Mouse (Mus musculus) CH12.LX (cell line): ENCODE measurements around the gene Pfkl. TPM values are rescaled to one million over a fixed set of nuclear protein-coding genes. Genes with fewer than 3 reads are reported as not detected.

Experiments
- DNase-seq: peaks from one replicate; pipeline ENCODE4 v3.0.0-alpha.2; 2013; ENCODE audit errors: extremely low read depth
- H3K27ac ChIP-seq: 2 replicates; pipeline ENCODE4 v1.5.1; 2012; ENCODE audit warnings: low read depth, mild to moderate bottlenecking, control low read depth, moderate library complexity; ENCODE audit not compliant: insufficient read depth
- H3K27me3 ChIP-seq: replicated peaks from 2 replicates; pipeline ENCODE3; 2012; ENCODE audit warnings: inconsistent platforms
- H3K36me3 ChIP-seq, 2 experiments: replicated peaks in 1 of 2; 2 replicates each; pipeline versions ENCODE3 to v1.6.1; 2012; ENCODE audit warnings: inconsistent platforms in 1 of 2, low read length in 1 of 2, mild to moderate bottlenecking in 1 of 2, mixed read lengths in 1 of 2, moderate library complexity in 1 of 2; ENCODE audit not compliant: control insufficient read depth in 1 of 2, insufficient read depth in 1 of 2
- H3K4me1 ChIP-seq, 2 experiments: 2 replicates each; pipeline ENCODE4 v1.6.1; 2012; ENCODE audit warnings: inconsistent platforms in 1 of 2, moderate library complexity in 1 of 2; ENCODE audit not compliant: insufficient read depth in 2 of 2, control insufficient read depth in 1 of 2
- H3K4me2 ChIP-seq: 2 replicates; pipeline ENCODE4 v1.6.1; 2012; ENCODE audit warnings: low read depth, mild to moderate bottlenecking, control low read depth; ENCODE audit not compliant: poor library complexity, insufficient read depth, severe bottlenecking
- H3K4me3 ChIP-seq, 3 experiments: fragments of 150-350 bp in 1 of 3; sonication (generic) in 1 of 3; replicated peaks in 1 of 3; 2 replicates each; pipeline versions ENCODE3 to v1.5.1; 2011 to 2012; ENCODE audit warnings: low read depth in 2 of 3, low read length in 2 of 3, mild to moderate bottlenecking in 2 of 3, moderate library complexity in 2 of 3, control low read depth in 1 of 3, improper control_type of control experiment in 1 of 3, inconsistent platforms in 1 of 3, mixed read lengths in 1 of 3; ENCODE audit not compliant: poor library complexity in 1 of 3
- H3K79me2 ChIP-seq: replicated peaks from 2 replicates; pipeline ENCODE4 v1.6.1; 2012; ENCODE audit warnings: mild to moderate bottlenecking, moderate library complexity; ENCODE audit not compliant: control insufficient read depth, poor library complexity, insufficient read depth, severe bottlenecking; ENCODE audit errors: extremely low read depth
- H3K9ac ChIP-seq: 2 replicates; pipeline ENCODE4 v1.6.1; 2012; ENCODE audit warnings: low read depth, mild to moderate bottlenecking, control low read depth, moderate library complexity; ENCODE audit not compliant: insufficient read depth
- H3K9me3 ChIP-seq: replicated peaks from 2 replicates; pipeline ENCODE3; 2012; ENCODE audit warnings: low read length, inconsistent platforms, mixed read lengths
- CHD1 ChIP-seq: IDR thresholded peaks from 2 replicates; pipeline ENCODE4 v1.6.1; 2012; ENCODE audit warnings: low read depth, low read length, improper control_type of control experiment, inconsistent platforms
- CHD2 ChIP-seq: IDR thresholded peaks from 2 replicates; pipeline ENCODE4 v1.6.1; 2011; ENCODE audit warnings: low read length, improper control_type of control experiment
- CTCF ChIP-seq, 2 experiments: IDR thresholded peaks in 1 of 2; conservative IDR thresholded peaks in 1 of 2; 2 replicates each; pipeline ENCODE4 v1.5.1; 2011 to 2012; ENCODE audit warnings: low read depth in 2 of 2, low read length in 2 of 2, improper control_type of control experiment in 1 of 2, inconsistent platforms in 1 of 2, mild to moderate bottlenecking in 1 of 2, moderate library complexity in 1 of 2
- E2F4 ChIP-seq: IDR thresholded peaks from 2 replicates; pipeline ENCODE4 v1.6.1; 2011; ENCODE audit warnings: low read depth, low read length, improper control_type of control experiment; ENCODE audit not compliant: insufficient replicate concordance
- ELF1 ChIP-seq: IDR thresholded peaks from 2 replicates; pipeline ENCODE4 v1.6.1; 2014; ENCODE audit warnings: low read depth, mild to moderate bottlenecking, inconsistent platforms, low read length, improper control_type of control experiment
- EP300 ChIP-seq: IDR thresholded peaks from 2 replicates; pipeline ENCODE4 v1.6.1; 2011; ENCODE audit warnings: low read length, improper control_type of control experiment
- ETS1 ChIP-seq: conservative IDR thresholded peaks from 2 replicates; pipeline ENCODE4 v1.6.1; 2012; ENCODE audit warnings: low read depth, mild to moderate bottlenecking, inconsistent platforms, low read length, improper control_type of control experiment, moderate library complexity
- GABPA ChIP-seq: IDR thresholded peaks from 2 replicates; pipeline ENCODE4 v1.6.1; 2012; ENCODE audit warnings: low read depth, low read length, improper control_type of control experiment, inconsistent platforms; ENCODE audit not compliant: insufficient replicate concordance
- IRF4 ChIP-seq: IDR thresholded peaks from 2 replicates; pipeline ENCODE4 v1.6.1; 2014; ENCODE audit warnings: low read depth, mild to moderate bottlenecking, inconsistent platforms, low read length, improper control_type of control experiment
- KAT2A ChIP-seq: IDR thresholded peaks from 2 replicates; pipeline ENCODE4 v1.6.1; 2012; ENCODE audit warnings: low read length, improper control_type of control experiment, inconsistent platforms; ENCODE audit not compliant: insufficient replicate concordance
- MAFK ChIP-seq: IDR thresholded peaks from 2 replicates; pipeline ENCODE4 v1.6.1; 2011; ENCODE audit warnings: low read length, improper control_type of control experiment; ENCODE audit not compliant: insufficient replicate concordance
- MAX ChIP-seq: IDR thresholded peaks from 2 replicates; pipeline ENCODE4 v1.6.1; 2011; ENCODE audit warnings: low read length, improper control_type of control experiment
- MEF2A ChIP-seq: IDR thresholded peaks from 2 replicates; pipeline ENCODE4 v1.6.1; 2014; ENCODE audit warnings: low read depth, mild to moderate bottlenecking, inconsistent platforms, low read length, improper control_type of control experiment, borderline replicate concordance
- MXI1 ChIP-seq: IDR thresholded peaks from 2 replicates; pipeline ENCODE4 v1.6.1; 2011; ENCODE audit warnings: mild to moderate bottlenecking, low read depth, low read length, improper control_type of control experiment
- NELFE ChIP-seq: IDR thresholded peaks from 2 replicates; pipeline ENCODE4 v1.6.1; 2011; ENCODE audit warnings: low read depth, low read length, improper control_type of control experiment
- PAX5 ChIP-seq: IDR thresholded peaks from 2 replicates; pipeline ENCODE4 v1.6.1; 2012; ENCODE audit warnings: low read length, inconsistent platforms, mixed read lengths
- POLR2A ChIP-seq: IDR thresholded peaks from 2 replicates; pipeline ENCODE4 v1.6.1; 2011; ENCODE audit warnings: low read depth, mild to moderate bottlenecking, improper control_type of control experiment, low read length
- POLR2AphosphoS2 ChIP-seq: IDR thresholded peaks from 2 replicates; pipeline ENCODE4 v1.6.1; 2011; ENCODE audit warnings: low read depth, low read length, improper control_type of control experiment
- RAD21 ChIP-seq: IDR thresholded peaks from 2 replicates; pipeline ENCODE4 v1.6.1; 2011; ENCODE audit warnings: low read depth, mild to moderate bottlenecking, low read length, improper control_type of control experiment, moderate library complexity
- RCOR1 ChIP-seq: conservative IDR thresholded peaks from 2 replicates; pipeline ENCODE4 v1.6.1; 2012; ENCODE audit warnings: low read depth, mild to moderate bottlenecking, inconsistent platforms, low read length, improper control_type of control experiment
- TCF12 ChIP-seq: IDR thresholded peaks from 2 replicates; pipeline ENCODE4 v1.6.1; 2014; ENCODE audit warnings: low read depth, mild to moderate bottlenecking, inconsistent platforms, low read length, improper control_type of control experiment
- UBTF ChIP-seq: IDR thresholded peaks from 2 replicates; pipeline ENCODE4 v1.6.1; 2012; ENCODE audit warnings: low read depth, mild to moderate bottlenecking, inconsistent platforms, low read length, improper control_type of control experiment, moderate library complexity
- USF1 ChIP-seq: IDR thresholded peaks from 2 replicates; pipeline ENCODE4 v1.6.1; 2014; ENCODE audit warnings: low read depth, mild to moderate bottlenecking, inconsistent platforms, low read length, improper control_type of control experiment
- dilution Hi-C: fragments of 300-500 bp; cut with MboI; formaldehyde crosslinking; loops from 2 replicates; pipeline ENCODE4 v1.14.3; 2020; ENCODE audit warnings: low sequenced_read_pairs; ENCODE audit not compliant: extremely low pct_unique_long_range_greater_than_20kb, extremely low pct_ligation_motif_present
- in situ Hi-C: fragments of 300-500 bp; cut with MboI; formaldehyde crosslinking; loops from 3 replicates; pipeline ENCODE4 v1.14.3; 2019; ENCODE audit warnings: low sequenced_read_pairs, low pct_ligation_motif_present, low pct_unique_long_range_greater_than_20kb, mixed read lengths
- polyA plus RNA-seq: library from polyadenylated mRNA; unstranded; fragments of >175 nt; gene quantifications from 2 replicates; pipeline ENCODE4 v1.2.1, GENCODE M21; 2012; ENCODE audit warnings: low read depth; ENCODE audit not compliant: insufficient read length
- total RNA-seq, 2 experiments: library from RNA; depleted of rRNA; stranded (reverse); fragments of 300-350 nt in 1 of 2; fragments of >200 nt in 1 of 2; gene quantifications; 2 replicates each; pipeline ENCODE4 v1.2.3; 2012 to 2014

Gene Pfkl
- total and polyA plus RNA-seq, 3 experiments, result 95.9 to 210 (median 159) TPM

GRCm38 (mm10) chr10:78009184-78009944 lies 519 bp downstream of the Pfkl start (continued):
- TF ChIP-seq KAT2A (no peak), CTCF (conservative IDR thresholded peaks at IDR 0.05 in 1 of 2, IDR thresholded peaks at IDR 0.05 in 1 of 2; ENCODE audit: low read depth in 2 of 2, low read length in 2 of 2) (peak in 1 of 2 experiments; percentile 62; a peak in 2 of 4 replicates), CHD2 (no peak)
- TF ChIP-seq, all 38 proteins: peak for 20

- Histone ChIP-seq H3K9ac (peak overlapping the region; percentile 34), H3K4me1 (peaks cover 12 to 32% of the 10 kb centered on the region in 2 experiments; a peak in 3 of 4 replicates), H3K4me2 (peak overlapping the region; percentile 83; the same call in 1 of the 2 replicates), H3K27me3 (peaks cover 3% of the 10 kb centered on the region), H3K27ac (no peak overlapping the region), H3K9me3 (no peaks in the 10 kb centered on the region), H3K79me2 (peaks cover 14% of the 10 kb centered on the region), H3K36me3 (peaks cover 2 to 38% of the 10 kb centered on the region in 2 experiments), H3K4me3 (peak overlapping the region; percentile 87 to 97 (median 96))
- dilution Hi-C loops (no loop called here), in situ Hi-C loops (no loop called here)
- TF ChIP-seq ETS1 (no peak), TCF12 (no peak), CHD1 (no peak), RAD21 (no peak), MXI1 (no peak), EP300 (no peak), POLR2AphosphoS2 (no peak), MAFK (no peak), ELF1 (no peak), USF1 (no peak), NELFE (no peak), GABPA (no peak), IRF4 (no peak), MAX (no peak), UBTF (no peak), E2F4 (no peak), RCOR1 (no peak), POLR2A (no peak), MEF2A (no peak), PAX5 (no peak)
- DNase-seq, result no peak
Observed at GRCm38 (mm10) chr10:78008169-78008568, 1.7 kb downstream of the Pfkl start.
